Mouse (Mus musculus): Measurements from ENCODE around the gene Zbtb16.

DNA sequence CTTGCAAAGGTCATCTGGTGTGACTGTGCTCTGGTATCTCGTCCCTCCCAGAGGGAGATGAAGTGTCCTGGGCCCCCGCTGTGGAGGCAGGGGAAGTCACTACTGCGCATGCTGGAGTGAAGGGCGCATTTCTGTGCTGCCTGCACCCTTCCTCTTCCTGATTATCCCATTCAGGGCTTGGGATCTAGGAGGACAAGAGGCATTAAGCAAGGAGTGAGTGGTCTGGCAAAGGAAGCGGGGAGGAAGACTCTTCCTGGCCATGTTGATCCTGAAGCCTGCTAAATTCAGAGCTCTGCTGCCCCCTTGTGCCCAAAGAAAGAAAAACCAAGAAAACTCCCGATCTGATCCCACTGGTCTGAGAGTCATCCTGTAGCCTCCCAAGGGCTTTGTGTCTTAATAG is 217.4 kb downstream of the Zbtb16 start:
- TF ChIP-seq CTCF (IDR thresholded peaks at IDR 0.05; ENCODE audit: extremely low read depth, insufficient read length, insufficient replicate concordance, low read depth, low read length): peak; percentile 71; the same call in 1 of the 2 replicates
- TF ChIP-seq POLR2A (IDR thresholded peaks at IDR 0.05; ENCODE audit: low read depth, low read length): no peak
